Mouse (Mus musculus) midbrain, embryonic 14.5 days (tissue): ENCODE measurements around the gene Ccl25. TPM values are rescaled to one million over a fixed set of nuclear protein-coding genes. Genes with fewer than 3 reads are reported as not detected.

Experiments
- ATAC-seq: fragments of 200-750 bp; cut with Nextera tagmentation; 2 replicates; pipeline ENCODE4 v1.8.0; 2017; ENCODE audit warnings: moderate number of reproducible peaks, moderate library complexity; ENCODE audit not compliant: low FRiP score, low TSS enrichment
- DNase-seq: peaks from one replicate; pipeline ENCODE4 v3.0.0-alpha.2; 2015
- H3K27ac ChIP-seq: fragments of 300-500 bp; sonication (generic); replicated peaks from 2 replicates; pipeline ENCODE4 v1.5.1; 2014; ENCODE audit warnings: mild to moderate bottlenecking, low read depth, low read length, moderate library complexity
- H3K27me3 ChIP-seq: fragments of 300-500 bp; sonication (generic); 2 replicates; pipeline ENCODE4 v1.6.1; 2014; ENCODE audit warnings: low read length, control low read depth, mixed read lengths; ENCODE audit not compliant: control insufficient read depth, insufficient read depth
- H3K36me3 ChIP-seq: fragments of 300-500 bp; sonication (generic); 2 replicates; pipeline ENCODE4 v1.6.1; 2014; ENCODE audit warnings: low read length, control low read depth; ENCODE audit not compliant: control insufficient read depth, insufficient read depth
- H3K4me1 ChIP-seq: fragments of 300-500 bp; sonication (generic); 2 replicates; pipeline ENCODE4 v1.6.1; 2014; ENCODE audit warnings: mild to moderate bottlenecking, antibody characterized with exemption, low read length, control low read depth; ENCODE audit not compliant: control insufficient read depth, insufficient read depth
- H3K4me2 ChIP-seq: fragments of 300-500 bp; sonication (generic); 2 replicates; pipeline ENCODE4 v1.6.1; 2014; ENCODE audit warnings: mild to moderate bottlenecking, low read length, moderate library complexity
- H3K4me3 ChIP-seq: fragments of 300-500 bp; sonication (generic); replicated peaks from 2 replicates; pipeline ENCODE4 v1.5.1; 2014; ENCODE audit warnings: low read depth, low read length
- H3K9ac ChIP-seq: fragments of 300-500 bp; sonication (generic); replicated peaks from 2 replicates; pipeline ENCODE4 v1.6.1; 2014; ENCODE audit warnings: mild to moderate bottlenecking, low read length, moderate library complexity
- H3K9me3 ChIP-seq: fragments of 300-500 bp; sonication (generic); 2 replicates; pipeline ENCODE4 v1.6.1; 2016; ENCODE audit warnings: low read length, control low read depth, mixed read lengths; ENCODE audit not compliant: control insufficient read depth
- WGBS: fragments of 180-500 bp; shearing (Covaris S2); extraction: QIAGEN DNeasy Blood & Tissue Kit; methylation state at CpG from one replicate; pipeline ENCODE4 v1.1.7; 2014; 5-methylcytosine and 5-hydroxymethylcytosine counted together
- polyA plus RNA-seq: library from polyadenylated mRNA; unstranded; fragments of >200 nt; fragmentation: Nextera tagmentation; extraction: Ambion mirVana; gene quantifications from 2 replicates; pipeline ENCODE4 v1.2.1, GENCODE M21; 2014

Gene Ccl25
- polyA plus RNA-seq: 17.0 and 18.4 TPM in 2 replicates

DNA sequence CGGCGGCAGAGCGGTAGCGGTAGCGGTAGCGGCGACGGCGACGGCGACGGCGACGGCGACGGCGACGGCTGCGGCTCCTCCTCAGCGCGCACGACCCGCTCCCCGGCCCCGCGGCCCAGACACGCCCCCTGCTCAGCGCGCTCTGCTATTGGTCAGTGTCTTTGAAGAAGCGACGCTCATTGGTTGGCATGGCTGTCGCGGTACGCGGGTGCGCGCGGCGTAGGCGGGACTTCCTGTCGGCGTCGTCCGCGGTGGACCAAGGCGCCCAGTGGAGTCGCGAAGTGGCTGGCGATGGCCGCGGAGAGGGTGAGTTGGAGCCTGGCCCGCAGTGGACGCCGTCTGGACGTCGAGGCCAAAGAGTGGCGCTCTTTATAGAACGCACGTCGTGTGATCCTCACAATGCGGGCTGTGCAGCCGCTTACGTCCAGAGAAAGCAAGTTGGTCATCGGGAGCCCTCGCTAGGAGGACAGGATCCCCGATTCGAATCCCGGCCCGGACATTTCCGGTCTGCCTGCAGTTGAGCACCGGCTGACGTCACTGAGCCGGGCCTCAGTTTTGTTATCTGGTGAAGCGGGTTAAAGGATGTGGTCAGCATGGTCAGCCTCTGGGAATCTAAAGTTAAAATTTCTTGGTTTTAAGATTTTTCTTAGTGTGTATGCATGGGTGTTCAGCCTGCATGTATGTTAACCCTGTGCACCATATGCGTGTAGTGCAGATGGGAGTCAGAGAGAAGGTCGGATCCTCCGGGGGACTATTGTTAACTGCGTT is at the start of gene Ccl25, which contains the start of gene Elavl1:
Gene Ccl25, plus strand, starts transcription at position 228 of the 768 bp plus-strand sequence.
Gene Elavl1, minus strand, starts transcription at position 431 of the 768 bp plus-strand sequence.
- peak within 1 kb of the TSS; percentile 99 for H3K9ac ChIP-seq
- H3K27ac ChIP-seq: peak within 1 kb of the TSS; percentile 87
- H3K4me2 ChIP-seq: peak within 1 kb of the TSS; percentile 75
- H3K36me3 ChIP-seq: peaks cover 41% of the 10 kb centered on the region
- peaks cover 27% of the 10 kb centered on the region for H3K4me1 ChIP-seq
- no peaks in the 10 kb centered on the region for H3K9me3 ChIP-seq
- H3K4me3 ChIP-seq: peak within 1 kb of the TSS; percentile 99
- DNase-seq (peak; percentile 98), ATAC-seq (peak; percentile 99)
- under 1% methylated on average over 76 of the region's 78 CpGs for WGBS
- H3K27me3 ChIP-seq: no peaks in the 10 kb centered on the region

DNA sequence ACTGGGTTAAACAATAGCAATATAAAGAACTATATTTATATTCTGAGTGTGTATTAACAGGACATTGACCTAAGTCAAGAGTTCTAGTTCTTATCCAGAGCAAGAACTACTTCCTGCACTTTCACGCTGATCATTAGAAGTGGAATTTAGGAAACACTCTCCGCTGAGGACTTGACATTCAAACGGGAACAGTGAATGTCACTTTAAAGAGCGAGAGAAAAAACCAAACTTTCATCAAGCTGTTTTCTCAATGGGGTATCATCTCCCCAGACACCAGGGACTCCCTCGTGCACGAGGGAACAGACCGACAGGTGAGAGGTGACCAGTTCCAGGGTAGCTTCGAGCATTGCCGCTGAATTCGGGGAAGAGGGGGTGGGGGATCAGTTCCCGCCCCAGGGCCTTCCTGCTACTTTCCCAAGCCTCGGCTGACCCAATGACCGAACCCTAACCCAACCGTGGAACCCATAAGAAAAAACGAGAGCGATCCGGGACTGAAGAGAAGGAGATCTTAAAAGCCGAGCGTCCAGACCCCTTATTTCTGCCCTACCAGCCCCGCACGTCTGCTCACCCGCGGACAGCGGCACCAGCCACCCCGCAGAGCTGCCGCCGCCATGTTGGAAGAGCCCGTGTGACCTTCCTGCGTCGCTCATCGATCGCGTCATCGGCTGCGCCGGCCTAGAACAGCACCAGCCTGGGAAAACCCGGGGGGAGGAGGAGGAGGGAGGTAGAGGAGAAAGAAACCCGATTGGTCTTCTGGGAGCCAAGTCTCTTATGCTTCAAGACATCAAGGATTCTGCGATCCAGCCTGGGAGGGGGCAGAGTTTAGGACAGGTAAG is 49.5 kb upstream of the Ccl25 start, which contains the start of gene Timm44:
Gene Timm44, minus strand, starts transcription at position 639 of the 836 bp plus-strand sequence.
- H3K27ac ChIP-seq: peak within 1 kb of the TSS; percentile 66
- DNase-seq: peak; percentile 99
- under 1% methylated on average over 39 of the region's 39 CpGs for WGBS
- peak within 1 kb of the TSS; percentile 71 for H3K9ac ChIP-seq
- H3K4me1 ChIP-seq: no peaks in the 10 kb centered on the region
- ATAC-seq: peak; percentile 98
- H3K4me2 ChIP-seq: peak within 1 kb of the TSS; percentile 60
- H3K4me3 ChIP-seq: peak within 1 kb of the TSS; percentile 70
- H3K36me3 ChIP-seq: peaks cover 32% of the 10 kb centered on the region
- H3K9me3 ChIP-seq: no peaks in the 10 kb centered on the region
- H3K27me3 ChIP-seq: no peaks in the 10 kb centered on the region

DNA sequence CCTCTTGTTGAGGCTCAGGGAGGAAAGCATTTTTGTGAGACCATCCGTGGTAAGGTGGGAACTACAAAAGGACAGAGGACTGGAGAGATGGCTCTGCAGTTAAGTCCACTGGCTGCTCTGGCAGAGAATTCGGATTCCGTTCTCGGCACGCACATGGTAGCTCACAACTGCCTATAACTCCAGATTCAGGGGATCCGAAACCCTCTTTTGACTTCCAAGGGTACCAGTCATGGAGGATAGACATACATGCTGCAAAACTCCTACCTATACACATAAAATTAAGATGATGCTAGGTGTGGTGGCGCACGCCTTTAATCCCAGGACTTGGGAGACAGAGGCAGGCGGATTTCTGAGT is 48.9 kb upstream of the Ccl25 start:
- Histone ChIP-seq H3K27me3 (no peaks in the 10 kb centered on the region), H3K4me1 (no peaks in the 10 kb centered on the region), H3K27ac (peak overlapping the region; percentile 66), H3K4me2 (peak overlapping the region; percentile 60), H3K9ac (peak overlapping the region; percentile 71), H3K36me3 (peaks cover 26% of the 10 kb centered on the region), H3K4me3 (peak overlapping the region; percentile 70), H3K9me3 (no peaks in the 10 kb centered on the region)
- no peak for DNase-seq
- no peak for ATAC-seq
- 26% methylated on average over 9 of the region's 9 CpGs for WGBS

DNA sequence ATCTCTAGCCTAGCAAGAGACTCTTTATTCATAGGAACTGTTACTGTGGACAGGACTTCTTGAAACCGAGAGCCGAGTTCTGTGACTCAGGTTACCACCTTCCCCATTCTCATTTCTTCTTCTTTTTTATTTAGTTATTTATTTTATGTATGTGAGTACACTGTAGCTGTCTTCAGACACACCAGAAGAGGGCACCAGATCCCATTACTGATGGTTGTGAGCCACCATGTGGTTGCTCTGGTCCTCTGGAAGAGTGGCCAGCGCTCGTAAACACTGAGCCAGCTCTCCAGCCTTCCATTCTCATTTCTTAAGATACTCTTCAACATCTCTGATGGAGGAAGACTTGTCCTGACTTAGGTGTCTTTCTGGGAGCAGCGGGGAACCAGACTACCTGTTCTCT is 32.3 kb upstream of the Ccl25 start:
- DNase-seq (no peak), ATAC-seq (no peak)
- Histone ChIP-seq H3K9me3 (no peaks in the 10 kb centered on the region), H3K27ac (no peak overlapping the region), H3K4me3 (no peak overlapping the region), H3K4me2 (no peak overlapping the region), H3K27me3 (no peaks in the 10 kb centered on the region), H3K36me3 (peaks cover 90% of the 10 kb centered on the region), H3K9ac (no peak overlapping the region), H3K4me1 (no peaks in the 10 kb centered on the region)
- WGBS: 90% methylated on average over 5 of the region's 5 CpGs

DNA sequence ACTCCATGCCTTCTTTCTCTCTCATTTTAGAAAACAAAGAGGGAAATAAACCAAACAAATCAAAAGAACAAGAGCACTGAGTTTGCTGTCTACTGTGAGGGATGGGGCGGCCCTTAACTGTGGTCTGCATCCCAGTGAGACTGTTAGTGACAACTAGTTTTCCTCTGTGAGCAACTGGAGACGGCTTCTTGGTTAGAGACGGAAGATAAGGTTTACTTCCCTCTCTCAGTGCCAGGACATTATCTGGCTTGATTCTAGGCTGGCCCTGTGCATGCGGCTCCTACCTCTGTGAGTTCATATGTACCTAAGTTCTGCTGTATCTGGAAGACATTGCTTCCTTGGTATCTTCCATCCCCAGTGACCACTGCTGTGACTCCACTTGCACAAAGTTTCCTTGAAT is 27.2 kb upstream of the Ccl25 start:
- H3K4me2 ChIP-seq: no peak overlapping the region
- DNase-seq: no peak
- no peaks in the 10 kb centered on the region for H3K9me3 ChIP-seq
- ATAC-seq: no peak
- peaks cover 96% of the 10 kb centered on the region for H3K36me3 ChIP-seq
- 97% methylated on average over 4 of the region's 4 CpGs for WGBS
- H3K4me1 ChIP-seq: no peaks in the 10 kb centered on the region
- no peak overlapping the region for H3K9ac ChIP-seq
- no peak overlapping the region for H3K4me3 ChIP-seq
- no peaks in the 10 kb centered on the region for H3K27me3 ChIP-seq
- no peak overlapping the region for H3K27ac ChIP-seq

DNA sequence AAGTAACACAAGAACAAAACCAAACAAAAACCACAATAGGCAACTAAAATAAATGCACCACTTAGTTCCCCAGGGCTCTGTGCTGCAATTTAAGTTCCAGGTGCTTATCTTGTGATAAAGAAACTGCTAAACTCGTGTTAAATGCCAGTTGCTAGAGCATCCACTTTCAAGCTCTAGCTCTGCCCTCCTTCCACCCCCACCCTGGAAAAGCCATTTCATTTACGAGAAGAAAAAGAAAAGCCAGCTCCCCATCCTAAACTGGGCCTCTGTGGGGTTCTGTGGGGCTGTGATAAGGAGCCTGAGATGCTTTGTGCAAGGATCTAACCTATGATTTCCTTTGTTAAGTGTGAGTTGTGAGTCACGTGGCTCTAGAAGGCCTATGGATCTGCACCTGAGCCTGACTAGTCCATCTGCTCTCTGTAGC is 20.9 kb upstream of the Ccl25 start:
- Histone ChIP-seq H3K36me3 (peaks cover 95% of the 10 kb centered on the region), H3K4me2 (no peak overlapping the region), H3K9ac (no peak overlapping the region), H3K4me1 (no peaks in the 10 kb centered on the region), H3K9me3 (no peaks in the 10 kb centered on the region), H3K27me3 (no peaks in the 10 kb centered on the region), H3K27ac (no peak overlapping the region), H3K4me3 (no peak overlapping the region)
- no peak for DNase-seq
- 85% methylated on average over 3 of the region's 3 CpGs for WGBS
- ATAC-seq: no peak

DNA sequence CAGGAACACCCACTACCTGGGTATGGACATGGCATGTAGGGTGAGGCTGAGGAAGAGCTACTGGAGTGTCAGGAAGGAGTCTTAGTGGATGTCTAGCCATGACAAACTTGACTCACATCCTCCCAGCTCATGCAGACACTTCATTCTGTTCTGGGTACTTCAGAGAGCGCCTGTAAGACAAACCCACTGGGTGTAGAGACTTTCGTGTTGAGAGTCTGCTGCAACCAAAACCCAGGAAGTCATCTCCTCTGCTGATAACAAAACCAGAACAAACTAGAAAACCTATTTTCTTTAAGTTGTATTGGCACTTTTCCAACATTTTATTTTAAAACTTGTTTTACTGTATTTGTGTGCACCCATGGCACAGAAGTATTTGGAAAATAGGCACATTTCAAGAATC is 19.2 kb upstream of the Ccl25 start:
- ATAC-seq (no peak), DNase-seq (no peak)
- 97% methylated on average over 2 of the region's 2 CpGs for WGBS
- Histone ChIP-seq H3K9ac (no peak overlapping the region), H3K36me3 (peaks cover 96% of the 10 kb centered on the region), H3K27me3 (no peaks in the 10 kb centered on the region), H3K27ac (no peak overlapping the region), H3K4me2 (no peak overlapping the region), H3K4me3 (no peak overlapping the region), H3K4me1 (no peaks in the 10 kb centered on the region), H3K9me3 (no peaks in the 10 kb centered on the region)

DNA sequence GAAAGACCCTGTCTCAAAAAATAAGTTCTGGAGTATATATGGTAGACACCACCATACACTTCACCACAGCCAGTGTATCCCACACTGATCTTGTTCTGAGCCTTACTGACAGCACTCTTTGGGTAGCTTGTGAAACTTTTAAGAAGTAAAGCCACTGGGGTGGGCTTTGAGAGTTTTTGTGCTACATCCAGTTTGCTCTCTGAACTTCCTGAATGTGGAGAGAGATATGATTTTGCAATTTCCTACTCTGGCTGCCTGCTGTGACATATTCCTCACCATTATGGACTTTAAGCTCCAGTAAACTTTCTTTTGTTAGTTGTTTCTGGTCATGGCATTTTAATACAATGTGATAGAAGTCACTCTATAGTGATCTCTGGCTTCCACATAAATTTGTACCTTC is 12.9 kb upstream of the Ccl25 start:
- H3K4me1 ChIP-seq: no peaks in the 10 kb centered on the region
- no peaks in the 10 kb centered on the region for H3K27me3 ChIP-seq
- no peak overlapping the region for H3K4me3 ChIP-seq
- no peaks in the 10 kb centered on the region for H3K9me3 ChIP-seq
- H3K4me2 ChIP-seq: no peak overlapping the region
- DNase-seq (no peak), ATAC-seq (no peak)
- no peak overlapping the region for H3K27ac ChIP-seq
- peaks cover 45% of the 10 kb centered on the region for H3K36me3 ChIP-seq
- no peak overlapping the region for H3K9ac ChIP-seq
